Mouse (Mus musculus): Measurements from ENCODE around the gene Sh3d21. TPM values are rescaled to one million over a fixed set of nuclear protein-coding genes. Genes with fewer than 3 reads are reported as not detected.
A peak's percentile ranks its signal among the peaks of the same experiment; 100 is the strongest.

The Sh3d21 gene
- total and polyA plus RNA-seq, 3 experiments: 1.5 to 2.7 (median 2.0) TPM

- Histone ChIP-seq H3K4me1 (ENCODE audit: control insufficient read depth, insufficient read depth, low read length) (peaks cover 20% of the 10 kb centered on the region), H3K9ac (ENCODE audit: low read depth, low read length) (0 out of 2 replicates have a peak overlapping the region, but pooled peaks have one; percentile 1), H3K27ac (peak overlapping the region; percentile 20; the same call in 1 of the 2 replicates), H3K36me3 (ENCODE audit: control insufficient read depth, insufficient read depth, low read length) (peaks cover 44% of the 10 kb centered on the region), H3K79me2 (replicated peaks; ENCODE audit: control insufficient read depth, insufficient read depth, low read length) (peaks cover 4% of the 10 kb centered on the region), H3K4me3 (no peak overlapping the region), H3K27me3 (ENCODE audit: control insufficient read depth, insufficient read depth, low read length) (no peaks in the 10 kb centered on the region)
- intact Hi-C loops (cut with DNase I): no loop called here
- TF ChIP-seq POLR2A (IDR thresholded peaks at IDR 0.05; ENCODE audit: insufficient read depth, low read depth, low read length) (no peak), CTCF (IDR thresholded peaks at IDR 0.05) (no peak), EP300 (IDR thresholded peaks at IDR 0.05; ENCODE audit: insufficient read depth, low read depth, low read length) (no peak)
- WGBS: 5% methylated on average over 6 of the region's 6 CpGs
- peak in 1 of 2 experiments; percentile 20 for DNase-seq
Observed at GRCm38 (mm10) chr4:126199556-126199955, 36.3 kb upstream of the Sh3d21 start.

- Histone ChIP-seq H3K4me3 (no peak overlapping the region), H3K79me2 (replicated peaks; ENCODE audit: control insufficient read depth, insufficient read depth, low read length) (peaks cover 4% of the 10 kb centered on the region), H3K4me1 (ENCODE audit: control insufficient read depth, insufficient read depth, low read length) (peaks cover 18% of the 10 kb centered on the region), H3K27me3 (ENCODE audit: control insufficient read depth, insufficient read depth, low read length) (no peaks in the 10 kb centered on the region), H3K9ac (ENCODE audit: low read depth, low read length) (no peak overlapping the region), H3K27ac (peak overlapping the region; percentile 20), H3K36me3 (ENCODE audit: control insufficient read depth, insufficient read depth, low read length) (peaks cover 53% of the 10 kb centered on the region)
- intact Hi-C loops (cut with DNase I): no loop called here
- DNase-seq: peak in 1 of 2 experiments; percentile 23
- 15% methylated on average over 3 of the region's 3 CpGs for WGBS
- TF ChIP-seq EP300 (IDR thresholded peaks at IDR 0.05; ENCODE audit: insufficient read depth, low read depth, low read length) (no peak), POLR2A (IDR thresholded peaks at IDR 0.05; ENCODE audit: insufficient read depth, low read depth, low read length) (no peak), CTCF (IDR thresholded peaks at IDR 0.05) (no peak)
Observed at GRCm38 (mm10) chr4:126197485-126197884, 34.2 kb upstream of the Sh3d21 start.

GRCm38 (mm10) chr4:126194916-126195315, 31.6 kb upstream of the Sh3d21 start:
- H3K4me3 ChIP-seq: no peak overlapping the region
- H3K36me3 ChIP-seq (ENCODE audit: control insufficient read depth, insufficient read depth, low read length): peaks cover 46% of the 10 kb centered on the region
- intact Hi-C loops (cut with DNase I): no loop called here
- peaks cover 12% of the 10 kb centered on the region for H3K4me1 ChIP-seq (ENCODE audit: control insufficient read depth, insufficient read depth, low read length)
- H3K27ac ChIP-seq: no peak overlapping the region
- H3K79me2 ChIP-seq (replicated peaks; ENCODE audit: control insufficient read depth, insufficient read depth, low read length): peaks cover 4% of the 10 kb centered on the region
- 92% methylated on average over 4 of the region's 4 CpGs for WGBS
- TF ChIP-seq EP300 (IDR thresholded peaks at IDR 0.05; ENCODE audit: insufficient read depth, low read depth, low read length): no peak
- H3K9ac ChIP-seq (ENCODE audit: low read depth, low read length): no peak overlapping the region
- no peaks in the 10 kb centered on the region for H3K27me3 ChIP-seq (ENCODE audit: control insufficient read depth, insufficient read depth, low read length)
- no peak for DNase-seq

GRCm38 (mm10) chr4:126194216-126194615, 30.9 kb upstream of the Sh3d21 start:
- H3K79me2 ChIP-seq (replicated peaks; ENCODE audit: control insufficient read depth, insufficient read depth, low read length): peaks cover 3% of the 10 kb centered on the region
- TF ChIP-seq POLR2A (IDR thresholded peaks at IDR 0.05; ENCODE audit: insufficient read depth, low read depth, low read length) (no peak), CTCF (IDR thresholded peaks at IDR 0.05) (no peak), EP300 (IDR thresholded peaks at IDR 0.05; ENCODE audit: insufficient read depth, low read depth, low read length) (no peak)
- H3K27me3 ChIP-seq (ENCODE audit: control insufficient read depth, insufficient read depth, low read length): no peaks in the 10 kb centered on the region
- peaks cover 43% of the 10 kb centered on the region for H3K36me3 ChIP-seq (ENCODE audit: control insufficient read depth, insufficient read depth, low read length)
- intact Hi-C loops (cut with DNase I): no loop called here
- H3K27ac ChIP-seq: no peak overlapping the region
- peaks cover 8% of the 10 kb centered on the region for H3K4me1 ChIP-seq (ENCODE audit: control insufficient read depth, insufficient read depth, low read length)
- H3K4me3 ChIP-seq: no peak overlapping the region
- no peak overlapping the region for H3K9ac ChIP-seq (ENCODE audit: low read depth, low read length)
- DNase-seq: no peak

GRCm38 (mm10) chr4:126190636-126191035, 27.3 kb upstream of the Sh3d21 start:
- Histone ChIP-seq H3K4me1 (ENCODE audit: control insufficient read depth, insufficient read depth, low read length) (peaks cover 2% of the 10 kb centered on the region), H3K4me3 (no peak overlapping the region), H3K36me3 (ENCODE audit: control insufficient read depth, insufficient read depth, low read length) (peaks cover 32% of the 10 kb centered on the region), H3K27me3 (ENCODE audit: control insufficient read depth, insufficient read depth, low read length) (no peaks in the 10 kb centered on the region), H3K9ac (ENCODE audit: low read depth, low read length) (no peak overlapping the region), H3K27ac (no peak overlapping the region), H3K79me2 (replicated peaks; ENCODE audit: control insufficient read depth, insufficient read depth, low read length) (peaks cover 3% of the 10 kb centered on the region)
- intact Hi-C loops (cut with DNase I): no loop called here
- WGBS: 78% methylated on average over 2 of the region's 2 CpGs
- TF ChIP-seq CTCF (IDR thresholded peaks at IDR 0.05) (no peak), EP300 (IDR thresholded peaks at IDR 0.05; ENCODE audit: insufficient read depth, low read depth, low read length) (no peak), POLR2A (IDR thresholded peaks at IDR 0.05; ENCODE audit: insufficient read depth, low read depth, low read length) (no peak)
- DNase-seq: no peak

GRCm38 (mm10) chr4:126187096-126187495, 23.8 kb upstream of the Sh3d21 start:
- no peak for TF ChIP-seq POLR2A (IDR thresholded peaks at IDR 0.05; ENCODE audit: insufficient read depth, low read depth, low read length)
- no peak for TF ChIP-seq CTCF (IDR thresholded peaks at IDR 0.05)
- no peak for TF ChIP-seq EP300 (IDR thresholded peaks at IDR 0.05; ENCODE audit: insufficient read depth, low read depth, low read length)
- H3K4me1 ChIP-seq (ENCODE audit: control insufficient read depth, insufficient read depth, low read length): peaks cover 2% of the 10 kb centered on the region
- no peak overlapping the region for H3K9ac ChIP-seq (ENCODE audit: low read depth, low read length)
- intact Hi-C loops (cut with DNase I): loop anchor here (2.0 kb wide), 1 partner anchor 14 kb away; no protein-coding TSS in a partner anchor
- H3K36me3 ChIP-seq (ENCODE audit: control insufficient read depth, insufficient read depth, low read length): peaks cover 35% of the 10 kb centered on the region
- H3K27me3 ChIP-seq (ENCODE audit: control insufficient read depth, insufficient read depth, low read length): no peaks in the 10 kb centered on the region
- no peak overlapping the region for H3K27ac ChIP-seq
- DNase-seq: no peak
- 62% methylated on average over 3 of the region's 3 CpGs for WGBS
- no peak overlapping the region for H3K4me3 ChIP-seq
- H3K79me2 ChIP-seq (replicated peaks; ENCODE audit: control insufficient read depth, insufficient read depth, low read length): no peaks in the 10 kb centered on the region; the same call in 1 of the 2 replicates

Data from heart, adult 2 months (tissue).